Mouse (Mus musculus) midbrain, embryonic 10.5 days (tissue): Measurements from ENCODE around the gene Gpr3. TPM values are rescaled to one million over a fixed set of nuclear protein-coding genes. Genes with fewer than 3 reads are reported as not detected.

Experiments used
- DNase-seq: peaks from one replicate; pipeline ENCODE4 v3.0.0-alpha.2; 2017; ENCODE audit warnings: low spot score
- H3K27ac ChIP-seq: fragments of 300-500 bp; sonication (generic); replicated peaks from 2 replicates; pipeline ENCODE4 v1.5.1; 2016; ENCODE audit warnings: mild to moderate bottlenecking
- H3K27me3 ChIP-seq: fragments of 300-500 bp; sonication (generic); 2 replicates; pipeline ENCODE4 v1.6.1; 2016; ENCODE audit warnings: low read depth, mild to moderate bottlenecking; ENCODE audit not compliant: poor library complexity, severe bottlenecking
- H3K36me3 ChIP-seq: fragments of 300-500 bp; sonication (generic); 2 replicates; pipeline ENCODE4 v1.6.1; 2016; ENCODE audit warnings: mild to moderate bottlenecking, moderate library complexity
- H3K4me1 ChIP-seq: fragments of 300-500 bp; sonication (generic); 2 replicates; pipeline ENCODE4 v1.6.1; 2016
- H3K4me3 ChIP-seq: fragments of 300-500 bp; sonication (generic); 2 replicates; pipeline ENCODE4 v1.5.1; 2016; ENCODE audit warnings: mild to moderate bottlenecking, moderate library complexity
- H3K9me3 ChIP-seq: fragments of 300-500 bp; sonication (generic); replicated peaks from 2 replicates; pipeline ENCODE4 v1.6.1; 2016; ENCODE audit warnings: mild to moderate bottlenecking
- WGBS: fragments of 180-500 bp; shearing (Covaris S2); methylation state at CpG from one replicate; pipeline ENCODE4 v1.1.7; 2016; 5-methylcytosine and 5-hydroxymethylcytosine counted together
- polyA plus RNA-seq: library from polyadenylated mRNA; unstranded; fragments of >200 nt; fragmentation: Nextera tagmentation; extraction: Ambion mirVana; gene quantifications from 2 replicates; pipeline ENCODE4 v1.2.1, GENCODE M21; 2016

Gpr3 gene
- polyA plus RNA-seq: 0.17 and 0.35 TPM in 2 replicates

- WGBS: 1% methylated on average over 52 of the region's 52 CpGs
- H3K27ac ChIP-seq: peak within 1 kb of the TSS; percentile 70; the same call in 1 of the 2 replicates
Observed at GRCm38 (mm10) chr4:133211751-133212561, at the start of gene Gpr3, which contains the start of gene Cd164l2. Gene Gpr3, minus strand, starts transcription at chr4:133212536. Gene Cd164l2, plus strand, starts transcription at chr4:133212131.

GRCm38 (mm10) chr4:133261641-133262374 lies 49.5 kb upstream of the Gpr3 start:
- H3K36me3 ChIP-seq: peaks cover 40% of the 10 kb centered on the region
- peaks cover 15% of the 10 kb centered on the region for H3K9me3 ChIP-seq
- WGBS: 51% methylated on average over 10 of the region's 10 CpGs
- H3K27ac ChIP-seq: 0 out of 2 replicates have a peak overlapping the region, but pooled peaks have one; percentile 39
- DNase-seq: no peak
- peaks cover 23% of the 10 kb centered on the region for H3K27me3 ChIP-seq
- peaks cover 5% of the 10 kb centered on the region for H3K4me1 ChIP-seq
- H3K4me3 ChIP-seq: no peak overlapping the region

More at GRCm38 (mm10) chr4:133211751-133212561, at the start of gene Gpr3, which contains the start of gene Cd164l2:
- Histone ChIP-seq H3K4me1 (peaks cover 32% of the 10 kb centered on the region), H3K27me3 (peaks cover 79% of the 10 kb centered on the region), H3K9me3 (no peaks in the 10 kb centered on the region), H3K4me3 (peak within 1 kb of the TSS; percentile 75), H3K36me3 (no peaks in the 10 kb centered on the region)
- DNase-seq: no peak

DNA sequence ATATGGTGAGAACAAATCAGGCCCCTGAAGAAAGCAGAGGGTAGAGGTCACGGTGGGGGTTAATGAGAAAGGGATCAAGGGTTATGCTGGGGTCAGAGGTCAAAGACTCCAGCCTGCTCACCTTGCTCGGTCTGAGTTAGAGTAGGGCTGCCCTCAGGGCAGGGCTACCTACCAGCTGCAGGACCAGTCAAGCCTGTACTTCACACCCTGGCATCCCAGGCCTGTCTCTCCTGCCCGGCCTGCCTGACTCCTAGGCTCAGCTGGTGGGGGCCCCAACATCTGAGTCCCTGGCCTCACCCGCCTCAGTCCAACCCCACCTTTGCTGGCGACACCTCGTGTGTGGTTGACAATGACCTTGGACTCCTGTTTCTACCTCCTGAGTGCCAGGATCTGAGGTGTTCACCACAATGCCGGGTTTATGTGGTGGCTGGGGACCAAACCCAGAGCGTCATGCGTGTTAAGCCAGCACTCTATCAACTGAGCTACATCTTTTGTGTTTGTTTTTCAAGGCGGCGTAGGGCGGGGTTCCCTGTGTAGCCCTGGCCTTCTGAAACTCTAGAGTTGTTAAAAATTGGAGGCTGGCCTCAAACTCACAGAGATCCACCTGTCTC lies 45.6 kb upstream of the Gpr3 start:
- H3K27ac ChIP-seq: no peak overlapping the region
- no peak for DNase-seq
- peaks cover under 1% of the 10 kb centered on the region; the same call in 1 of the 2 replicates for H3K36me3 ChIP-seq
- no peak overlapping the region for H3K4me3 ChIP-seq
- H3K9me3 ChIP-seq: no peaks in the 10 kb centered on the region
- peaks cover 7% of the 10 kb centered on the region for H3K4me1 ChIP-seq
- H3K27me3 ChIP-seq: peaks cover 62% of the 10 kb centered on the region
- WGBS: 81% methylated on average over 12 of the region's 12 CpGs

DNA sequence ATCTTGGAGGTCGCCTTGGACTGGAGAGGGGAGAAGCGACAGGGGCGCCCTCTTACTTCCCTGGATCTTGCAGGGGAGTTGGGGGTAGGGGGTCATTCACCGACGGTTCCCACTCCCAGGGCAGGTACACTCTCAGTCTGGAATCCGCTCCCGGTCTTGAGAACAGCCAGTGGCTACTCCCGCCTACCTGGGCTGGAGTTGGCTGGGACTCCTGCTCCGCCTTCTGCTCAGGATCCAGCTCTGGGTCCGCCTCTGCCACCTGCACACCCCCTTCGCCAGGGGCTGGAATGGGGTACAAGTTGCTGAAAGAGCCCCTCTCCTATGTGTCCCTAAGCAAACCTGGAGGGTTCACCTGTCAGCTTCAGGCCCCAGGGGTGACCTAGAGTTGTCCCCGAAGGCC lies 44.9 kb upstream of the Gpr3 start:
- Histone ChIP-seq H3K36me3 (no peaks in the 10 kb centered on the region), H3K27me3 (peaks cover 68% of the 10 kb centered on the region), H3K9me3 (no peaks in the 10 kb centered on the region), H3K4me3 (no peak overlapping the region), H3K27ac (no peak overlapping the region), H3K4me1 (peaks cover 7% of the 10 kb centered on the region)
- WGBS: 32% methylated on average over 12 of the region's 12 CpGs
- DNase-seq: no peak

DNA sequence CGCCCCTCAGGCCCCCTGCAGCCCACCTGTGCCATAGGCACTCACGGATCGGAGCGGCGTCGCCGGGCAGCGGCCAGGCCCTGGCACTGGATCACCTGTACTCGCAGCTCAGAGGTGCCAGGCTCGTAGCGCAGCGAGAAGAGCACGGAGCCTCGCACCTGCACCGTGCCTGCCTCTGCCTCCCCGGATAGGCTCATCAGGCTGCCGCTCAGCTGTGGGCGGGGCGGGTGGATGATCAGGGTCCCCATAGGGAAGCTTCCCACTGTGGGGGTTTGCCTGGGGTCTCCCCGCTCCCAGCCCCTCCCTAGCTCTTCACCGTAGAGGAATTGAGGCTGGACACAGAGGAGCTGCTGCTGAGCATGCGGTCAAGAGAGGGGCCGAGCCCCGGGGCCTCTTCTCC lies 44.5 kb upstream of the Gpr3 start:
- 0 out of 2 replicates have a peak overlapping the region, but pooled peaks have one; percentile 15 for H3K27ac ChIP-seq
- peaks cover 72% of the 10 kb centered on the region for H3K27me3 ChIP-seq
- 0 out of 2 replicates have a peak overlapping the region, but pooled peaks have one; percentile 14 for H3K4me3 ChIP-seq
- no peaks in the 10 kb centered on the region for H3K36me3 ChIP-seq
- DNase-seq: no peak
- H3K4me1 ChIP-seq: peaks cover 7% of the 10 kb centered on the region
- WGBS: 20% methylated on average over 24 of the region's 24 CpGs
- no peaks in the 10 kb centered on the region for H3K9me3 ChIP-seq

DNA sequence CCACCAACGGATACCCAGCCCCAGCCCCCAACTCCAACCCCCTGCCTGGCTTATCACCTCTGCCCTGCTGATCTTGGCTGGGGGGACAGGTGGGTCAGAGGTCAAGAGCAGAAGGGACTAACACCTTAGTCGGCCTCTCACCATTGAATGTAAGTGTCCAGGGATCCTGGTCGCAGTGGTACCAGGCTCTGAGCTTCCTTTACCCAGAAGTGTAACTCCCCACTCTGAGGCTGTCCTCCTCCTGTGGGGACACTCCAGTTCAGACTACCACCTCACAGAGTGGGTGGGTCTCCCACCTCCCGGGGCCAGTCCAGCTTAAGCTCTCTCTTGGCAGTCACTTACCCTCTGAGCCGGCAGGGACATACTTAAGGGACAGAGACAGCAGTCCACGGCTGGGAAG lies 43.1 kb upstream of the Gpr3 start:
- Histone ChIP-seq H3K9me3 (no peaks in the 10 kb centered on the region), H3K27ac (no peak overlapping the region), H3K4me1 (peaks cover 22% of the 10 kb centered on the region), H3K27me3 (peaks cover 87% of the 10 kb centered on the region), H3K4me3 (no peak overlapping the region), H3K36me3 (no peaks in the 10 kb centered on the region)
- WGBS: 68% methylated on average over 6 of the region's 6 CpGs
- DNase-seq: no peak

DNA sequence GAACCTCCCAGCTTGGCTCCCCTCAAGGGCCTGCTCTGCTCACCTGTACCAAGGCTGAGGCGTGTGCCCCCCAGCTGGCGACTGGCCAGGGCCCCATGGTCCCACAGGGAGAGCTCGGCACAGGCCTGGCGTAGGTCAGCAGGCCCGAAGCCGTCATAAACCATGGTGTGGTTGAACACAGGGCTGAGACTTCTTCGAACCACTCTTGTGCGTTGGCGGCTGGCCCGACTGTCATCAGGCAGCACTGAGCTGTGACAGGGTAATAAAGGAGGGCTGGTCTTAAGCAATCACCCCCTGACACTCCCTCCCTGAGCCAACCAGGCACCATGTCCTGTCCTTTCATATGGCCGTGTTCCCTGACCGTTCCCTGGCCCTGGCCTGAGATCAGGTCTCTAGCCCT lies 41.1 kb upstream of the Gpr3 start:
- 88% methylated on average over 12 of the region's 12 CpGs for WGBS
- no peaks in the 10 kb centered on the region for H3K36me3 ChIP-seq
- peaks cover 100% of the 10 kb centered on the region for H3K27me3 ChIP-seq
- no peak overlapping the region for H3K27ac ChIP-seq
- peaks cover 27% of the 10 kb centered on the region for H3K4me1 ChIP-seq
- H3K9me3 ChIP-seq: no peaks in the 10 kb centered on the region
- no peak for DNase-seq
- no peak overlapping the region for H3K4me3 ChIP-seq

DNA sequence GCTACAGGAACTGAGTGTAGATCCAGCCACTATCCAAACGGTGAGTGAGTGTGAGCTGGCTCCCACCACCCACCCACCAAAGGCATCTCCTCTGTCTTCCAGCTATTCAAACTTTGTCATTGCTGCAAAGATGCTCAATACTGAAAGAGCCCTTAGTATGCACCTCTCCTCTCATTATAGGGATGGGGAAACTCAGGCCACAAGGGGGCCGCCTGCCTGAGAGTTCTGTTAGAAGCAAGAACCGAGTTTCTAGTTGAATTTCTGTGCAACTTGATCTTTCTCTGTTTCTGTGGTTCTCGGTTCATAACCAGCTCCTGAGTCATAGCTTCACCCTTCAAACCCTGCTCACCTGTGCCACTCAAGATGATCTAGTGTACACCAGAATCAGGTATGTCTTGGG lies 39.8 kb upstream of the Gpr3 start:
- no peaks in the 10 kb centered on the region for H3K36me3 ChIP-seq
- peaks cover 27% of the 10 kb centered on the region for H3K4me1 ChIP-seq
- DNase-seq: no peak
- H3K4me3 ChIP-seq: no peak overlapping the region; the same call in 1 of the 2 replicates
- WGBS: 27% methylated on average over 4 of the region's 4 CpGs
- no peak overlapping the region for H3K27ac ChIP-seq
- no peaks in the 10 kb centered on the region for H3K9me3 ChIP-seq
- H3K27me3 ChIP-seq: peaks cover 100% of the 10 kb centered on the region

- Histone ChIP-seq H3K36me3 (no peaks in the 10 kb centered on the region), H3K9me3 (no peaks in the 10 kb centered on the region), H3K4me1 (peaks cover 24% of the 10 kb centered on the region), H3K27ac (peak overlapping the region; percentile 38; the same call in 1 of the 2 replicates), H3K27me3 (peaks cover 100% of the 10 kb centered on the region), H3K4me3 (peak overlapping the region; percentile 57)
- DNase-seq: peak; percentile 43
- WGBS: 0% methylated on average over 31 of the region's 31 CpGs
Observed at GRCm38 (mm10) chr4:133251214-133251613, 38.9 kb upstream of the Gpr3 start.

DNA sequence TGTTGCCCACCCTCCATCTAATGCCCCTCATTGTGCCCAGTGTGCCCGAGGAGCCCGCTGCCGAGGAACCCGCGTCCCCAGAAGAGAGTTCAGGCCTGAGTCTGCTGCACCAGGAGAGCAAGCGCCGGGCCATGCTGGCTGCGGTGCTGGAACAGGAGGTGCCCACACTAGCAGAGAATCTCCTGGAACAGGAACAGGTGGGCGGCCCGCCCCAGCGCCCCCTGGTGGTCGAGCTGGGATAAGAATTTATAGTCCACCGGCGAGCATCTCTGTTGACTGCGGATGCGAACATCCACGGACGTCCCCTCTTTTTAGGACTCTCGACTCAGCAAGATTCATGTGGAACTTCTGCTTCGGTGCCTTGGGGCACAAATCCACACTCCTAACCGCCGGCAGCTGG lies 38.3 kb upstream of the Gpr3 start:
- H3K27me3 ChIP-seq: peaks cover 100% of the 10 kb centered on the region
- 2% methylated on average over 22 of the region's 22 CpGs for WGBS
- H3K27ac ChIP-seq: peak overlapping the region; percentile 55; the same call in 1 of the 2 replicates
- DNase-seq: peak; percentile 82
- H3K4me3 ChIP-seq: peak overlapping the region; percentile 57
- H3K9me3 ChIP-seq: no peaks in the 10 kb centered on the region
- no peaks in the 10 kb centered on the region for H3K36me3 ChIP-seq
- peaks cover 24% of the 10 kb centered on the region for H3K4me1 ChIP-seq

DNA sequence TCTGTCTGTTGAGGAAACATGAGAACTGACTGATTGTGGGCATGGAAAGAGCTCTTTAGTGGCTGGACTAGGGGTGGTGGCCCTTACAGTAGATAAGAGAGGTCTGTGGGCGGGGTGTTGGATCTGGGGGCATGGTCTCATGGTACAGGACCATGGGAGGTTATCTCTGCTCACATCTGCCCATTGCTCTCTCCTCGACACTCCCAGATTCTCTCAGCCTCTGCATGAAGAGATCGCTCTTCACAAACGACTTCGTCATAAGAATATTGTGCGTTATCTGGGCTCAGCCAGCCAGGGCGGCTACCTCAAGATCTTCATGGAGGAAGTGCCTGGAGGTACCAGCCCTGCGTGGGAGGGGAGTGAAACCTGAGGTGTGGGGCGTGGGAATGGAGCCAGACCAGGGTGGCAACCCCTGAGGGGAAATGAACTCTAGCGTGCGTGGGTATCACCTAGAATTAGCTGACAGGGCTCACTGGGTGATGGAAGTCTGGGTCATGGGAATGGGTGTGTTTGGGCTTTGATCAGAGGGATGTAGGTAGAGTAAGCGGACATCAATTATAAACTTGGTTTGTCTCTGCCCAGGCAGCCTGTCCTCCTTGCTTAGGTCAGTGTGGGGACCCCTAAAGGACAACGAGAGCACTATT lies 35.6 kb upstream of the Gpr3 start:
- Histone ChIP-seq H3K4me3 (no peak overlapping the region), H3K4me1 (peaks cover 32% of the 10 kb centered on the region), H3K27me3 (peaks cover 100% of the 10 kb centered on the region), H3K9me3 (no peaks in the 10 kb centered on the region), H3K36me3 (no peaks in the 10 kb centered on the region), H3K27ac (no peak overlapping the region)
- DNase-seq: no peak
- 77% methylated on average over 13 of the region's 13 CpGs for WGBS

- Histone ChIP-seq H3K36me3 (no peaks in the 10 kb centered on the region), H3K4me3 (no peak overlapping the region), H3K27me3 (peaks cover 100% of the 10 kb centered on the region), H3K4me1 (peaks cover 34% of the 10 kb centered on the region), H3K27ac (no peak overlapping the region), H3K9me3 (no peaks in the 10 kb centered on the region)
- WGBS: 18% methylated on average over 15 of the region's 15 CpGs
- DNase-seq: no peak
Observed at GRCm38 (mm10) chr4:133247072-133247471, 34.7 kb upstream of the Gpr3 start.
